Mouse (Mus musculus): ENCODE measurements around the gene Ctbp2. TPM values are rescaled to one million over a fixed set of nuclear protein-coding genes. Genes with fewer than 3 reads are reported as not detected.

The Ctbp2 gene
- total and polyA plus RNA-seq, 3 experiments: 74.9 to 90.7 TPM; not detected in 1

- H3K9ac ChIP-seq (ENCODE audit: control insufficient read depth, low read depth, low read length, poor library complexity, severe bottlenecking): peak overlapping the region; percentile 87
- peaks cover 0 to 13% of the 10 kb centered on the region in 2 experiments; a peak in 2 of 4 replicates for H3K36me3 ChIP-seq (ENCODE audit: control insufficient read depth in 1 of 2, insufficient read depth in 2 of 2, low read length in 2 of 2)
- no peaks in the 10 kb centered on the region for H3K27me3 ChIP-seq (ENCODE audit: control insufficient read depth in 1 of 2, insufficient read depth in 2 of 2, low read length in 2 of 2)
- peaks cover 38% of the 10 kb centered on the region for H3K79me2 ChIP-seq (ENCODE audit: control insufficient read depth, insufficient read depth, low read length, poor library complexity)
- H3K4me3 ChIP-seq (ENCODE audit: control insufficient read depth in 1 of 2, insufficient read depth in 1 of 2, low read depth in 2 of 2, low read length in 2 of 2): peak overlapping the region; percentile 75 to 94
- H3K4me1 ChIP-seq (ENCODE audit: control insufficient read depth in 1 of 2, insufficient read depth in 2 of 2, low read length in 2 of 2): peaks cover 0 to 12% of the 10 kb centered on the region in 2 experiments; a peak in 3 of 4 replicates
- peak; percentile 69 for DNase-seq (ENCODE audit: low read depth, low spot score)
- no peak for TF ChIP-seq NRF1 (IDR thresholded peaks at IDR 0.05; ENCODE audit: insufficient read depth, low read depth, low read length, poor library complexity, severe bottlenecking)
- peak in 1 of 2 experiments; percentile 3; a peak in 1 of 4 replicates for TF ChIP-seq POLR2A (IDR thresholded peaks at IDR 0.05; ENCODE audit: control insufficient read depth in 1 of 2, insufficient read depth in 1 of 2, low read depth in 1 of 2, low read length in 2 of 2, poor library complexity in 1 of 2)
- 0 out of 2 replicates have a peak, but pooled peaks have one; percentile 9 for TF ChIP-seq TBP (IDR thresholded peaks at IDR 0.05; ENCODE audit: low read depth, low read length)
- TF ChIP-seq MAX (IDR thresholded peaks at IDR 0.05; ENCODE audit: low read length): peak; percentile 31; the same call in 1 of the 2 replicates
- no peaks in the 10 kb centered on the region for H3K9me3 ChIP-seq (replicated peaks; ENCODE audit: insufficient read depth, low read length)
- peak overlapping the region; percentile 99 for H3K27ac ChIP-seq (ENCODE audit: control insufficient read depth, low read depth, low read length)
Measured at GRCm38 (mm10) chr7:133124701-133125485, 739 bp upstream of the Ctbp2 start.

DNA sequence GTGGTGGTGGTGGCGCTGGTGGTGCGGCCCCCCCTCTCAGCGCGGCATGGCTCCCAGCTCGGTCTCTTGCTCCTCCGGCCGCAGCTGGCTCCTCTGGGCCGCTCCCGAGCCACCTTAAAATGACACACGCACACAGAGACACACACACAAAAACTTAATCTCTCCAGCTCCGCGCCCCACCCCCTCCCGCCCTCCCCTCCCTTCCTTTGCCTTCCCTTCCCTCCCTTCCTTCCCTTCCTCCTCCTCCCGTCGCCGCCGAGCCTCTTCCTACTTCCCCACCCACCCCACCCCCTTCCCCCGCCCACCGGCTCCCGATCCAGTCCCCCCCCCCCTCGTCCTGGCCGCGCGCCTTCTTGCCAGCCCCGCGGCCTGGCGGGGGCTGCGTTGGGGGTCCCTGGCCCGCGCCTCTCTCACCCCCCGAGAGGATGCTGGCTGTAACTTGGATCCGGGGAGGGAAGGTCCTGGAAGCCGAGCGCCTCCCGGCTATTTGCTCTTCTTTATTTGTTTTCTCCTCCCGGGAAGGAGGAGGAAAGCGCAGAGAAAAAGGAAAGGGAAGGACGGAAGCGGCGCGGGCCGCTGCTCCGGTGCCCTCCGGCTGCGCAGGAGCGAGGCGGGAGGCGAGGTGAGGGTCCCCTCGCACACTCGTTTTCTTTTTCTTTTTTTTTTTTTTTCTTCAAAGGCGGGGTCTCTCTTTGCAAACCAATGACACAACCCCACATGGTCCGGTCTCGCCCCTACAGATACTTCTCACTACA, 733 bp downstream of the Ctbp2 start, which contains the start of gene Fgfr2:
TSS of gene Fgfr2 (minus strand) at position 107 of the 755 bp plus-strand sequence.
- Histone ChIP-seq H3K9me3 (replicated peaks; ENCODE audit: insufficient read depth, low read length) (no peaks in the 10 kb centered on the region), H3K27me3 (ENCODE audit: control insufficient read depth in 1 of 2, insufficient read depth in 2 of 2, low read length in 2 of 2) (no peaks in the 10 kb centered on the region), H3K36me3 (ENCODE audit: control insufficient read depth in 1 of 2, insufficient read depth in 2 of 2, low read length in 2 of 2) (peaks cover 2 to 15% of the 10 kb centered on the region in 2 experiments; a peak in 3 of 4 replicates), H3K4me3 (ENCODE audit: control insufficient read depth in 1 of 2, insufficient read depth in 1 of 2, low read depth in 2 of 2, low read length in 2 of 2) (peak within 1 kb of the TSS; percentile 97), H3K79me2 (ENCODE audit: control insufficient read depth, insufficient read depth, low read length, poor library complexity) (peaks cover 49% of the 10 kb centered on the region), H3K27ac (ENCODE audit: control insufficient read depth, low read depth, low read length) (peak within 1 kb of the TSS; percentile 99), H3K9ac (ENCODE audit: control insufficient read depth, low read depth, low read length, poor library complexity, severe bottlenecking) (peak within 1 kb of the TSS; percentile 87), H3K4me1 (ENCODE audit: control insufficient read depth in 1 of 2, insufficient read depth in 2 of 2, low read length in 2 of 2) (peaks cover 0 to 12% of the 10 kb centered on the region in 2 experiments; a peak in 3 of 4 replicates)
- DNase-seq (ENCODE audit: low read depth, low spot score): peak; percentile 95
- TF ChIP-seq TBP (IDR thresholded peaks at IDR 0.05; ENCODE audit: low read depth, low read length): peak; percentile 88
- peak; percentile 44 for TF ChIP-seq NELFE (IDR thresholded peaks at IDR 0.05; ENCODE audit: low read depth, low read length)
- TF ChIP-seq ZNF384 (IDR thresholded peaks at IDR 0.05; ENCODE audit: low read depth, low read length): peak; percentile 97
- no peak for TF ChIP-seq ZKSCAN1 (IDR thresholded peaks at IDR 0.05; ENCODE audit: low read depth, low read length)
- peak in 1 of 2 experiments; percentile 33; a peak in 2 of 4 replicates for TF ChIP-seq POLR2A (IDR thresholded peaks at IDR 0.05; ENCODE audit: control insufficient read depth in 1 of 2, insufficient read depth in 1 of 2, low read depth in 1 of 2, low read length in 2 of 2, poor library complexity in 1 of 2)
- TF ChIP-seq CHD2 (IDR thresholded peaks at IDR 0.05; ENCODE audit: low read length): no peak
- TF ChIP-seq NRF1 (IDR thresholded peaks at IDR 0.05; ENCODE audit: insufficient read depth, low read depth, low read length, poor library complexity, severe bottlenecking): peak; percentile 69
